In genomic region chr12:83206866-83207265, GRCm38 (mm10) we compare ENCODE assay signal across 24 mouse cellular contexts.
"Had no signal": no experiment of that assay in that cellular context is flagged by ENCODE, and none has a peak within 500 bp of the region (broad histone marks: within the 10 kb centered on the region; RNA-seq: fewer than 3 reads in every experiment).

No protein-coding gene starts in this region.

- H3K27me3 ChIP-seq: lung, embryonic 15.5 days; midbrain, embryonic 13.5 days; neural tube, embryonic 13.5 days; stomach, embryonic 15.5 days had no signal

- ATAC-seq: liver, embryonic 12.5 days; midbrain, embryonic 13.5 days; midbrain, embryonic 16.5 days had no signal

- H3K9me3 ChIP-seq: limb, embryonic 10.5 days; limb, embryonic 13.5 days; liver, embryonic 12.5 days; liver, embryonic 15.5 days; lung, embryonic 15.5 days; megakaryocyte, embryonic 14.5 days; midbrain, embryonic 10.5 days; midbrain, embryonic 13.5 days; neural tube, embryonic 13.5 days; stomach, embryonic 15.5 days had no signal

- DNase-seq: kidney, postnatal 25 days; layer of hippocampus, adult 9-11 months; liver; lung, adult 18-20 months; lung, postnatal 10 days; lung, postnatal 36 days; retina, postnatal 1 day; right cerebral cortex, postnatal 25 days; spleen, adult 18-20 months; thymus, postnatal 25 days had no signal

- H3K27ac ChIP-seq: kidney, postnatal 0 days; limb, embryonic 10.5 days; limb, embryonic 13.5 days; liver, embryonic 12.5 days; liver, embryonic 15.5 days; lung, embryonic 15.5 days; midbrain, embryonic 10.5 days; midbrain, embryonic 13.5 days; stomach, embryonic 15.5 days had no signal

- H3K4me3 ChIP-seq: layer of hippocampus, adult 2 months; limb, embryonic 10.5 days; limb, embryonic 13.5 days; liver, embryonic 12.5 days; liver, embryonic 15.5 days; lung, embryonic 15.5 days; megakaryocyte, embryonic 14.5 days; midbrain, embryonic 10.5 days; midbrain, embryonic 13.5 days; myocyte; neural tube, embryonic 13.5 days; stomach, embryonic 15.5 days had no signal

- H3K4me1 ChIP-seq: lung, embryonic 15.5 days had no signal

- H3K36me3 ChIP-seq: limb, embryonic 10.5 days; limb, embryonic 13.5 days; liver, embryonic 12.5 days; liver, embryonic 15.5 days; lung, embryonic 15.5 days; midbrain, embryonic 10.5 days; midbrain, embryonic 13.5 days; neural tube, embryonic 13.5 days; stomach, embryonic 15.5 days had no signal
